Mouse (Mus musculus): ENCODE data around the gene Bola1. TPM values are rescaled to one million over a fixed set of nuclear protein-coding genes. Genes with fewer than 3 reads are reported as not detected.
"Not testable (repeated sequence)": the region's sequence is repeated elsewhere in the genome, so short reads cannot be mapped to it uniquely, and the experiment has no call there.

Gene Bola1
- polyA plus RNA-seq, 1 experiment from 2014 or later, result 51.1 TPM

- peaks cover 26% of the 10 kb centered on the region for H3K36me3 ChIP-seq
- peaks cover 24% of the 10 kb centered on the region for H3K4me1 ChIP-seq
- WGBS, result 29% methylated on average over 12 of the region's 12 CpGs
- H3K4me2 ChIP-seq (replicated peaks), result peak overlapping the region; percentile 87
- no peaks in the 10 kb centered on the region for H3K9me3 ChIP-seq
- peak overlapping the region; percentile 81 for H3K9ac ChIP-seq
- peak; percentile 29; the same call in 1 of the 2 replicates for ATAC-seq (ENCODE audit: low FRiP score, low read depth)
- H3K27ac ChIP-seq, result no peak overlapping the region
- H3K4me3 ChIP-seq, result peak overlapping the region; percentile 61
- no peaks in the 10 kb centered on the region for H3K27me3 ChIP-seq
These were observed 37.8 kb downstream of the Bola1 start for GRCm38 (mm10) chr3:96181510-96182381.

DNA sequence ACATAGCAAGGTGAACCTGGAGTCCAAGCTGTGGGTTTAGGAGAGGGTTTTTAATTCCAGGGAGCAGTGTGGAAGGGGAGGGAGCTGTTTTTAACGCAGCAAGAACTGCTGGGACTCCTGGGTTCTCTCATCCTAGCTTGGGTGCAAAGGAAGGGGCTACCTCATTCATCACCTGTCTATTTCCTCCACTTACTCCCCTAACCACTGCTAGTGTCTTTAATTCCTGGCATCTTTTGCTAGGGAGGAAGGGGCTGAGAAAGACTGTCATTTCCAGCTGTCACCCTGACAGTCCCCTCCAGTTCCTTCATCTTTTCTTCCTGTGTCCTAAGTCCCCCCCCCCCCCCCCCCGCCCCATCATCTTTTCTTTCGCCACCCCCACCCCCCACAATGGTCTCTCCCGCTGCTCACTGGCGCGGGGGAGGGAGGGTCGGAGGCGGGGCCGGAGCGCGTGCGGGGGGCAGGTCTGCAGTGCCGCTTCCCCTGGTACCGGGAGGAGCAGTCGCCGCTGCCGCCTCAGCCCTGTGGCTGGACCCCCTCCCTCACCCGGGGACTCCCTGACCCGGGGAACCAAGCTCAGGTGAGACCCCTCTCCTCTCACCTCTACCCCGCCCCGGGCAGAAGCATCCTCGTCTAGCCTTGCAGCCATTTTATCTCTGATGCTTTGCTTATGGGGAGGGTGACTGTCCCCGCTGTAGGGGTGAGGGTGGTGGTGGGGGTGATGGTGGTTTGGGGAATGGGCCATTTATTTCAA, 38.6 kb downstream of the Bola1 start, which contains the start of gene Sv2a:
TSS of gene Sv2a (plus strand) at position 425 of the 751 bp plus-strand sequence.
- Histone ChIP-seq H3K36me3 (peaks cover 34% of the 10 kb centered on the region), H3K4me1 (peaks cover 24% of the 10 kb centered on the region), H3K4me2 (replicated peaks) (peak within 1 kb of the TSS; percentile 87), H3K27me3 (no peaks in the 10 kb centered on the region), H3K9ac (peak within 1 kb of the TSS; percentile 81), H3K27ac (0 out of 2 replicates have a peak within 1 kb of the TSS, but pooled peaks have one; percentile 15), H3K4me3 (peak within 1 kb of the TSS; percentile 61), H3K9me3 (no peaks in the 10 kb centered on the region)
- ATAC-seq (ENCODE audit: low FRiP score, low read depth), result peak; percentile 12; the same call in 1 of the 2 replicates
- 1% methylated on average over 14 of the region's 23 CpGs for WGBS

GRCm38 (mm10) chr3:96179531-96179930, 40.0 kb downstream of the Bola1 start:
- ATAC-seq (ENCODE audit: low FRiP score, low read depth), result no peak
- H3K36me3 ChIP-seq, result peaks cover 40% of the 10 kb centered on the region
- WGBS, result 70% methylated on average over 4 of the region's 4 CpGs

GRCm38 (mm10) chr3:96178902-96179301, 40.6 kb downstream of the Bola1 start:
- ATAC-seq (ENCODE audit: low FRiP score, low read depth), result no peak
- Histone ChIP-seq H3K27ac (no peak overlapping the region), H3K27me3 (no peaks in the 10 kb centered on the region), H3K9ac (no peak overlapping the region), H3K9me3 (no peaks in the 10 kb centered on the region), H3K36me3 (peaks cover 46% of the 10 kb centered on the region), H3K4me3 (no peak overlapping the region), H3K4me1 (peaks cover 35% of the 10 kb centered on the region), H3K4me2 (replicated peaks) (no peak overlapping the region)
- WGBS, result 87% methylated on average over 2 of the region's 2 CpGs

More at GRCm38 (mm10) chr3:96179531-96179930, 40.0 kb downstream of the Bola1 start:
- H3K4me3 ChIP-seq, result no peak overlapping the region
- no peaks in the 10 kb centered on the region for H3K9me3 ChIP-seq
- no peak overlapping the region for H3K9ac ChIP-seq
- no peak overlapping the region for H3K27ac ChIP-seq
- peaks cover 29% of the 10 kb centered on the region for H3K4me1 ChIP-seq
- no peaks in the 10 kb centered on the region for H3K27me3 ChIP-seq
- no peak overlapping the region for H3K4me2 ChIP-seq (replicated peaks)

DNA sequence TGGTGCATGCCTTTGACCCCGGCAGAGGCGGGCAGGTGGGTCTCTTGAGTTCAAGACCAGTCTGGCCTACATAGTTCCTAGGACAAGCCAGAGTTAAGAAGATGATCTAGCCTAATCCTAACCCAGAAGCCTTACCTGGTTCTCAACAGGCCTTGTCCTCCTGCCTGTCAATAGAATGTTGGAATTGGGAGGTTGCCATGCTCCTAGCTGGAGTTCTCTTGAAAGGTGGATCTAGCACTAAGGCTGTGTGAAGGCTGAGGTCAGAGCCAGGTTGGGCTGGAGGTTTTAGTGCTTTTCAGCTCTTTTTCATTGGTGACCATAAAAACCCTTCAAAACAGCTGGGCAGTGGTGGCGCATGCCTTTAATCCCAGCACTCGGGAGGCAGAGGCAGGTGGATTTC, 41.1 kb downstream of the Bola1 start:
- Histone ChIP-seq H3K9ac (no peak overlapping the region), H3K27me3 (no peaks in the 10 kb centered on the region), H3K36me3 (peaks cover 47% of the 10 kb centered on the region), H3K4me3 (no peak overlapping the region), H3K9me3 (no peaks in the 10 kb centered on the region), H3K27ac (no peak overlapping the region), H3K4me1 (peaks cover 40% of the 10 kb centered on the region), H3K4me2 (replicated peaks) (no peak overlapping the region)
- WGBS, result 83% methylated on average over 4 of the region's 4 CpGs
- no peak for ATAC-seq (ENCODE audit: low FRiP score, low read depth)

DNA sequence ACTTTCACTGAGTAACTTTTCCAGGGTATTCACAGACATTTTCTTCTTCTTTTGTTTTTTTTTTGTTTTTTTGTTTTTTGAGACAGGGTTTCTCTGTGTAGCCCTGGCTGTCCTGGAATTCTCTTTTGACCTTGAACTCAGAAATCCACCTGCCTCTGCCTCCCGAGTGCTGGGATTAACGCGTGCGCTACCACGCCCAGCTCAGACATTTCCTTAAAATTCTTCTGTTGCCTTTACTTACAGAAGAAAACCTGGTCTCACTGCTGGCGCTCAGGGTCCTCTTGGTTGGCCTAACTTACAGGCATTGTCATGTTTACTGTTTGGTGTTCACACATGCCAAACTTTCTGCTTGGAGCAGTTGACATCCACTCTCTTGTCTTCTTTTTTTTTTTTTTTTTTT, 44.3 kb downstream of the Bola1 start:
- Histone ChIP-seq H3K4me2 (replicated peaks) (no peak overlapping the region), H3K4me1 (peaks cover 35% of the 10 kb centered on the region), H3K9me3 (no peaks in the 10 kb centered on the region), H3K36me3 (peaks cover 51% of the 10 kb centered on the region), H3K27ac (no peak overlapping the region), H3K27me3 (no peaks in the 10 kb centered on the region), H3K4me3 (0 out of 2 replicates have a peak overlapping the region, but pooled peaks have one; percentile 3), H3K9ac (no peak overlapping the region)
- no peak for ATAC-seq (ENCODE audit: low FRiP score, low read depth)
- WGBS, result 92% methylated on average over 6 of the region's 6 CpGs

- ATAC-seq (ENCODE audit: low FRiP score, low read depth); H3K27me3 ChIP-seq; H3K9me3 ChIP-seq; H3K27ac ChIP-seq: not testable (repeated sequence)
- 81% methylated on average over 4 of the region's 4 CpGs for WGBS
- Histone ChIP-seq H3K9ac (peak overlapping the region; percentile 53; the same call in 1 of the 2 replicates), H3K4me2 (replicated peaks) (peak overlapping the region; percentile 98), H3K4me3 (peak overlapping the region; percentile 88; the same call in 1 of the 2 replicates), H3K36me3 (peaks cover 62% of the 10 kb centered on the region), H3K4me1 (peaks cover 35% of the 10 kb centered on the region)
These were observed 45.5 kb downstream of the Bola1 start for GRCm38 (mm10) chr3:96174042-96174441.

- ATAC-seq (ENCODE audit: low FRiP score, low read depth), result no peak
- 30% methylated on average over 7 of the region's 7 CpGs for WGBS
- Histone ChIP-seq H3K9me3 (no peaks in the 10 kb centered on the region), H3K27me3 (no peaks in the 10 kb centered on the region), H3K4me1 (peaks cover 35% of the 10 kb centered on the region), H3K27ac (no peak overlapping the region; the same call in 1 of the 2 replicates), H3K36me3 (peaks cover 63% of the 10 kb centered on the region), H3K4me3 (peak overlapping the region; percentile 88), H3K9ac (peak overlapping the region; percentile 89), H3K4me2 (replicated peaks) (peak overlapping the region; percentile 98)
These were observed 46.3 kb downstream of the Bola1 start for GRCm38 (mm10) chr3:96173185-96173584.

DNA sequence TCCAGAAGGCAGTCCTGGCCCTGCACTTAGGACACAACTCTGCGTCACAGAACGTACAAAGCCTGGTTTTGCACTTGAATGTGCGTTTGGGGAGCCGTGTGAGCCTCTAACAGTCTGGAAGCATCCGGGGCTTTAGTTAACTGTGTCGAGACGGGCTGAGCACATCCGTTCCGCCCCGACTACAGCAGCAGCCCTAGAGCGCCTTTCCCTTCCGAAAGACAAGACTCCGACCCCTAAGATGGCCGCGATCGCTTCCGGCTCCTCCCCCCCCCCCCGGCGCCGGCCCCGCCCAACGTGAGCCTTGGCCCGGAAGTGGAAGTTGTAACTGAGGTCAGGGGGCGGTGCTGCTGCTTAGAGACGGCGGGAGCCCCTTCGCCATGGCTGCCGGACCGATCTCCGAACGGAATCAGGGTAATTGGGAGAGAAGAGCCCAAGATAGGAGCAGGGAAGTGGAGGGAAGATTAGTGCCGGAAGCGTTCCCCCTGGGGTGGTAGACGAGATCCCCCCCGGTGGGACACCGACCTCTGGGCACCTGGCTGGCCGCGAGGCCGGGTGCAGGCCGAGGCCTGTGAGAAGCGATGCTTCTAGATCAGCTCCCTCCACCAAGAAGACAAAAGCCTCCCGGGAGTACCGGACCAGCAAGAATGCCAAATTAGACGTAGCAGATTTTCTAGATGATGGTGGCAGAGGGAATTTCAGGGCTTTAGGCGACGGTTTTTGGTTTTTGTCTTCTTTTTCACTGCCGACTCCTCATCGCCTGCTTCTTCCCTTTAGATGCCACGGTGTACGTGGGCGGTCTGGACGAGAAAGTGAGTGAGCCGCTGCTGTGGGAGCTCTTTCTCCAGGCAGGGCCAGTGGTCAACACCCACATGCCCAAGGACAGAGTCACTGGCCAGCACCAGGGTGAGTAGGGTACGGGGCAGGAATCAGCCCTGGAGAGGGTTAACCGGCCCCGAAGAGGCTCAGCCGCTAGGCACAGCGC, 47.0 kb downstream of the Bola1 start, which contains the start of gene Sf3b4:
TSS of gene Sf3b4 (plus strand) at position 136 of the 982 bp plus-strand sequence.
- H3K9me3 ChIP-seq, result no peaks in the 10 kb centered on the region
- WGBS, result under 1% methylated on average over 58 of the region's 58 CpGs

GRCm38 (mm10) chr3:96171583-96172196, 47.8 kb downstream of the Bola1 start:
- peak; percentile 14 for ATAC-seq (ENCODE audit: low FRiP score, low read depth)
- 21% methylated on average over 18 of the region's 18 CpGs for WGBS
- Histone ChIP-seq H3K4me1 (peaks cover 35% of the 10 kb centered on the region), H3K27me3 (no peaks in the 10 kb centered on the region), H3K4me3 (peak overlapping the region; percentile 88), H3K27ac (peak overlapping the region; percentile 98), H3K9ac (peak overlapping the region; percentile 89), H3K4me2 (replicated peaks) (peak overlapping the region; percentile 98), H3K9me3 (no peaks in the 10 kb centered on the region), H3K36me3 (peaks cover 60% of the 10 kb centered on the region)

More for the DNA sequence above, 47.0 kb downstream of the Bola1 start, which contains the start of gene Sf3b4:
- no peaks in the 10 kb centered on the region for H3K27me3 ChIP-seq
- H3K9ac ChIP-seq, result peak within 1 kb of the TSS; percentile 89
- H3K27ac ChIP-seq, result peak within 1 kb of the TSS; percentile 98
- H3K4me2 ChIP-seq (replicated peaks), result peak within 1 kb of the TSS; percentile 98
- peaks cover 63% of the 10 kb centered on the region for H3K36me3 ChIP-seq
- H3K4me3 ChIP-seq, result peak within 1 kb of the TSS; percentile 88
- peak; percentile 93 for ATAC-seq (ENCODE audit: low FRiP score, low read depth)
- peaks cover 35% of the 10 kb centered on the region for H3K4me1 ChIP-seq

All from limb, embryonic 13.5 days (tissue).